Mouse (Mus musculus): ENCODE measurements at regions not wholly inside any gene's neighbourhood (a gene's known extent, or its start where the extent isn't known, plus 50 kb on each side); places are given as distances from the start of the nearest gene placed in this dataset.

DNA sequence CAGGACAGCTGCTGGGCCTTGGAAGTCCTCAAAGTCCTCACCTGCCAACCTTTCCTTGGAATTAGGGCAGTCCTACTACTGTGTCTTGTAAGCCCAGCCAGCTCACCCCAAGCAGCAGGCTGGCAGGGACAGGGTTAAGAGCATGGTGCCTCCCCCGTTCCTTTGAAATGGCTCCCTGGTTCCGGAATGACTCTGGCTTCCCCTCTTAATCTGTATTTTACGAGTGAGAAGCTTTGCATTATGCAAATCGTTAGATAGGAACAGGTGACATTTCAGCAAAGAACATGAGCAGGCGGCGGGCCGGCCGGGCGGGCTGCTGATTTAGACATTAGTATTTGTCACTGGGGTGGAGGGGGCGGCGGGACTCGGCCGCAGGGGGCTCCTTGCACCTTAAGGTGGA lies 95.1 kb downstream of the Fam53a start:
- WGBS, result 15% methylated on average over 13 of the region's 13 CpGs
- H3K9ac ChIP-seq (ENCODE audit: low read depth, low read length), result no peak overlapping the region
- H3K4me3 ChIP-seq (ENCODE audit: low read length), result no peak overlapping the region
- peaks cover 12% of the 10 kb centered on the region for H3K4me1 ChIP-seq (ENCODE audit: control insufficient read depth, insufficient read depth, low read length)
- peaks cover 14% of the 10 kb centered on the region; the same call in 1 of the 2 replicates for H3K27me3 ChIP-seq (replicated peaks; ENCODE audit: control insufficient read depth, insufficient read depth, low read length)
- H3K36me3 ChIP-seq (ENCODE audit: control insufficient read depth, insufficient read depth, low read length), result no peaks in the 10 kb centered on the region
- no peak for ATAC-seq
- no peak overlapping the region for H3K4me2 ChIP-seq (ENCODE audit: low read depth, low read length)
- no peak overlapping the region for H3K27ac ChIP-seq (ENCODE audit: low read length)
- no peaks in the 10 kb centered on the region for H3K9me3 ChIP-seq (ENCODE audit: control insufficient read depth, low read length)

DNA sequence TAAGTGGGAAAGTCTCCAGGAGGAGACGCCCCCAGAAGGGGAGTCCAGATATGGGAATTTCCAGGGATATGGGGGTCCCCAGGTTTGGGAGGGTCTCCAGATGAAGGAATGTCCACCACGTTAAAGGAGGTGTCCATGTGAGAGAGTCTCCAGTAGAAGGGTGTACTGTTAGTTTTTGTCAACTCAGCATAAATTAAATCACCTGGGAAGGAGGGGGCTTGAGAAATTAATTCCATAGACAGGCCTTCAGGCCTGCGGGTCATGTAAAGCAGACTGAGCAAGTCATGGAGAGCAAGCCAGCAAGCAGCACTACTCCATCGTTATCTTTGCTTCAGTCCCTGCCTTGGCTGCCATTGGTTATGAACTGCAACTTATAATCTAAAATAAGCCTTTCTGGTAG lies 96.2 kb downstream of the Fam53a start:
- Histone ChIP-seq H3K4me2 (ENCODE audit: low read depth, low read length) (no peak overlapping the region), H3K4me3 (ENCODE audit: low read length) (no peak overlapping the region), H3K9me3 (ENCODE audit: control insufficient read depth, low read length) (no peaks in the 10 kb centered on the region), H3K27ac (ENCODE audit: low read length) (no peak overlapping the region), H3K9ac (ENCODE audit: low read depth, low read length) (no peak overlapping the region), H3K27me3 (replicated peaks; ENCODE audit: control insufficient read depth, insufficient read depth, low read length) (0 out of 2 replicates have a peak, but pooled peaks cover 9% of the 10 kb centered on the region), H3K4me1 (ENCODE audit: control insufficient read depth, insufficient read depth, low read length) (peaks cover 12% of the 10 kb centered on the region), H3K36me3 (ENCODE audit: control insufficient read depth, insufficient read depth, low read length) (no peaks in the 10 kb centered on the region)
- ATAC-seq, result no peak
- WGBS, result 94% methylated on average over 4 of the region's 4 CpGs

DNA sequence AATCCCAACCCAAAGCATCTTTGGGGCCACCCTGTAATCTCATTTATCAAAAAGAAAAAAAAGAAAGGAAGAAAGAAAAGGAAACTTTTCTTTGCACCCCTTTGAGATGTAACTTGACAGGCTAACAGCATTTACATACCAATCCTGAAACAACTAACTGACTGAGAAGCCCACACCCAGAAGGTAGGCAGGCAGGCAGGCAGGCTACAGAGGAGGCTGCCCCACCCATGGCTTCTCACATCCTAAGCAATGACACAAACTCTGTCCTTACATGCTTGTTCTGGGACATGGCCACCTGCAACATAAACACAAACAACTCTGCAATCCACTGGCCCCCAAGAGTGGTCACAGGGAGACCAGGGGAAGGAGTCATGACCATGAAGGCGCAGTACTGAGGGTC lies 97.5 kb upstream of the Nkx1-1 start:
- 96% methylated on average over 1 of the region's 1 CpGs for WGBS

DNA sequence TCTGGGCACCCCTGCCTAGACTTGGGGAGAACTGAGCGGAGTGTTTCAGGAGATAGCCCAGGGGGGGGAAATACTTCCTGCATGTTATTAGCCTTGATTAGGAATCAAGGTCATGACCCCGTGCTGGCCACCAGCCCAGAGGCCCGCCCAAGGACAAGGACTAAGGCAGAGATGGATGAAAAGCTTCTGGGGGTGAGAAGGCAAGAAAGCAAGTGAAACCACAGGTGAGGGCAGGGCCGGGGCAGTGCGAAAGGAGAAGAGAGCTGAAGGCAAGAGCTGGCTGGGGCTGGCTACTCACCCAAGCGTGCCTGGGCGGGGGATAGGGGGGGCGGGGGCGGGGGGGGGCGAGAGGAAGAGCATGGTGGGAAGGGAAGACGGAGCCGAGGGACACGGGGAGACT lies 96.0 kb upstream of the Nkx1-1 start:
- H3K4me3 ChIP-seq (ENCODE audit: low read length), result no peak overlapping the region
- no peaks in the 10 kb centered on the region for H3K36me3 ChIP-seq (ENCODE audit: control insufficient read depth, insufficient read depth, low read length)
- no peak for ATAC-seq
- no peak overlapping the region for H3K27ac ChIP-seq (ENCODE audit: low read length)
- no peak overlapping the region for H3K9ac ChIP-seq (ENCODE audit: low read depth, low read length)
- WGBS, result 32% methylated on average over 11 of the region's 13 CpGs
- no peak overlapping the region for H3K4me2 ChIP-seq (ENCODE audit: low read depth, low read length)
- peaks cover 9% of the 10 kb centered on the region; the same call in 1 of the 2 replicates for H3K4me1 ChIP-seq (ENCODE audit: control insufficient read depth, insufficient read depth, low read length)
- 0 out of 2 replicates have a peak, but pooled peaks cover 2% of the 10 kb centered on the region for H3K27me3 ChIP-seq (replicated peaks; ENCODE audit: control insufficient read depth, insufficient read depth, low read length)
- no peaks in the 10 kb centered on the region for H3K9me3 ChIP-seq (ENCODE audit: control insufficient read depth, low read length)

More for the DNA sequence above, 97.5 kb upstream of the Nkx1-1 start:
- H3K27ac ChIP-seq (ENCODE audit: low read length), result no peak overlapping the region
- 0 out of 2 replicates have a peak, but pooled peaks cover 6% of the 10 kb centered on the region for H3K27me3 ChIP-seq (replicated peaks; ENCODE audit: control insufficient read depth, insufficient read depth, low read length)
- peaks cover 12% of the 10 kb centered on the region for H3K4me1 ChIP-seq (ENCODE audit: control insufficient read depth, insufficient read depth, low read length)
- no peak overlapping the region for H3K4me3 ChIP-seq (ENCODE audit: low read length)
- no peak overlapping the region for H3K4me2 ChIP-seq (ENCODE audit: low read depth, low read length)
- H3K36me3 ChIP-seq (ENCODE audit: control insufficient read depth, insufficient read depth, low read length), result no peaks in the 10 kb centered on the region
- no peaks in the 10 kb centered on the region for H3K9me3 ChIP-seq (ENCODE audit: control insufficient read depth, low read length)
- ATAC-seq, result no peak
- H3K9ac ChIP-seq (ENCODE audit: low read depth, low read length), result no peak overlapping the region

DNA sequence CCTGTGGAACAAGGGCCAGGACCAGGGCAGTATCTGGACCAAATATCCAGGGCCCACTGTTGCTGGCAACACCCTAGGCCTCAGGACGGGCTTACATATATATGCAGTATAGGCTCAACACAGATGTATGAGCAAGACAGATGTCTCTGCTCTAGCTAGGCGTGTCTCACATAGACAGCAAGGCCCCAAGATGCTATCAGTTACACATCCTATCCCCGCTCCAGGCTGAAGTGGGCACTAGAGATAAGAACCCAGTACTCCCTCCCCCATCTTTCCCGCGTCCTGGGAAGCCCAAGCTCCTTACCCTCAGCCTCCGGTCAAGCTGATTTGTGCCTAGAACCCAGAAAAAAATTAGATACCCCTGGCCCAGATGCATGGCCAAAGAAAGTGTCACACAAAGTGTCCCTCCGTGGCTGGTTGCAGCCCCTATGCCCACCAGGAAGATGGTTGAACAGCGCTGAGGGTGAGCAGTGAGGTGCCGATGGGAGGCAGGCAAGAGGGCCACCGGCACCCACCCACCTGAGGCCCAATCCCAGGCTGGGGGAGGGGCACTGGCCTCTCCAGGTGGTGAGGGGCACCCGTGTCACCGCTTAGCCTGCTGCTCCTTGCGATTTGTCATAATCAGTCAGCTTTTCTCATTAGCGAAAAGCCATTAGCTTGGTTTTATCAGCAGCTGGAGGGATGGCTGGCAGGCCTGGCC lies 95.3 kb upstream of the Nkx1-1 start:
- H3K4me1 ChIP-seq (ENCODE audit: control insufficient read depth, insufficient read depth, low read length), result peaks cover 5% of the 10 kb centered on the region; the same call in 1 of the 2 replicates
- no peak overlapping the region for H3K4me2 ChIP-seq (ENCODE audit: low read depth, low read length)
- H3K4me3 ChIP-seq (ENCODE audit: low read length), result no peak overlapping the region
- no peak overlapping the region for H3K27ac ChIP-seq (ENCODE audit: low read length)
- H3K36me3 ChIP-seq (ENCODE audit: control insufficient read depth, insufficient read depth, low read length), result no peaks in the 10 kb centered on the region
- no peak overlapping the region for H3K9ac ChIP-seq (ENCODE audit: low read depth, low read length)
- WGBS, result 52% methylated on average over 14 of the region's 14 CpGs
- no peak for ATAC-seq
- H3K27me3 ChIP-seq (replicated peaks; ENCODE audit: control insufficient read depth, insufficient read depth, low read length), result no peaks in the 10 kb centered on the region
- H3K9me3 ChIP-seq (ENCODE audit: control insufficient read depth, low read length), result no peaks in the 10 kb centered on the region

DNA sequence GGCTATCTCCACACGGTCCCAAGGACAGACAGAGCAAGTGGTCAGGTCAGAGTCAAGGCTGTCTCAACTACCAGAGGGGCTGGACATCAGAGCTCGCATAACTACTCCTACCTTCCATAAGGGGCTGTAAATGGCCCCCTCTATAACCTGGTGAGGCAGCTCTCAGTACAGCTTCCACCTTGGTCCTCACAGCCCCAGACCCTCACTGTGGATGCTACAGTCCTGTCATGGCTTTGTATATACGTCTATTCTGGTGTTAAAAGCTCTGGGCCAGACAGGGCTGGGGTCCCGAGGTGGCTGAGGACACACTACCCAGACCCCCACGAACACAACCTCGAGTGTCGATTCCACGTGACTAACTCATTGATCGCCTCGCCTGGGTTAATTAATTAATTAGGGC lies 94.0 kb upstream of the Nkx1-1 start:
- H3K4me3 ChIP-seq (ENCODE audit: low read length), result no peak overlapping the region
- ATAC-seq, result no peak
- H3K27me3 ChIP-seq (replicated peaks; ENCODE audit: control insufficient read depth, insufficient read depth, low read length), result no peaks in the 10 kb centered on the region
- 0 out of 2 replicates have a peak, but pooled peaks cover 5% of the 10 kb centered on the region for H3K4me1 ChIP-seq (ENCODE audit: control insufficient read depth, insufficient read depth, low read length)
- H3K27ac ChIP-seq (ENCODE audit: low read length), result no peak overlapping the region
- no peak overlapping the region for H3K4me2 ChIP-seq (ENCODE audit: low read depth, low read length)
- H3K9me3 ChIP-seq (ENCODE audit: control insufficient read depth, low read length), result no peaks in the 10 kb centered on the region
- 65% methylated on average over 10 of the region's 10 CpGs for WGBS
- H3K9ac ChIP-seq (ENCODE audit: low read depth, low read length), result no peak overlapping the region
- no peaks in the 10 kb centered on the region for H3K36me3 ChIP-seq (ENCODE audit: control insufficient read depth, insufficient read depth, low read length)

DNA sequence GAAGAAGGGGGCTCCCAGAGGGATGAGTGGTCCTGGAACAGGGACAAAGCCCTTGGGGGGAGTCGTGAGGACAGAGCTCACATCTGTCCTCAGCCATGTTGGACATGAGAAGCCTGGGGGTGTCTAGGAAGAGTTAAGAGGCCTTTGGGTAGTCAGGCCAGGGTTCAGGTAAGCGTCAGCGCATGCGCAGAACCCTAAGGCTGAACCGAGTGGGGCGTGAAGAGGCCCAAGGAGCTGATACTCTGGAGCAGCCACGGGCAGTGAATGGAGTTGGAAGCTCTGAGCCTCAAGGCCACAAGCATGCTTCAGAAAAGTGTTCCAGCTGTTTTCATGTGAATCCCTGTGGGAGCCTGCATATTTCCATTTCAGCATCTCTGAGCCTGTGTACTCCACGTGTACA lies 93.5 kb upstream of the Nkx1-1 start:
- H3K4me3 ChIP-seq (ENCODE audit: low read length), result no peak overlapping the region
- H3K9me3 ChIP-seq (ENCODE audit: control insufficient read depth, low read length), result no peaks in the 10 kb centered on the region
- no peak overlapping the region for H3K27ac ChIP-seq (ENCODE audit: low read length)
- H3K9ac ChIP-seq (ENCODE audit: low read depth, low read length), result no peak overlapping the region
- H3K4me2 ChIP-seq (ENCODE audit: low read depth, low read length), result no peak overlapping the region
- 0 out of 2 replicates have a peak, but pooled peaks cover 5% of the 10 kb centered on the region for H3K4me1 ChIP-seq (ENCODE audit: control insufficient read depth, insufficient read depth, low read length)
- H3K36me3 ChIP-seq (ENCODE audit: control insufficient read depth, insufficient read depth, low read length), result no peaks in the 10 kb centered on the region
- 88% methylated on average over 8 of the region's 8 CpGs for WGBS
- ATAC-seq, result no peak
- H3K27me3 ChIP-seq (replicated peaks; ENCODE audit: control insufficient read depth, insufficient read depth, low read length), result no peaks in the 10 kb centered on the region

DNA sequence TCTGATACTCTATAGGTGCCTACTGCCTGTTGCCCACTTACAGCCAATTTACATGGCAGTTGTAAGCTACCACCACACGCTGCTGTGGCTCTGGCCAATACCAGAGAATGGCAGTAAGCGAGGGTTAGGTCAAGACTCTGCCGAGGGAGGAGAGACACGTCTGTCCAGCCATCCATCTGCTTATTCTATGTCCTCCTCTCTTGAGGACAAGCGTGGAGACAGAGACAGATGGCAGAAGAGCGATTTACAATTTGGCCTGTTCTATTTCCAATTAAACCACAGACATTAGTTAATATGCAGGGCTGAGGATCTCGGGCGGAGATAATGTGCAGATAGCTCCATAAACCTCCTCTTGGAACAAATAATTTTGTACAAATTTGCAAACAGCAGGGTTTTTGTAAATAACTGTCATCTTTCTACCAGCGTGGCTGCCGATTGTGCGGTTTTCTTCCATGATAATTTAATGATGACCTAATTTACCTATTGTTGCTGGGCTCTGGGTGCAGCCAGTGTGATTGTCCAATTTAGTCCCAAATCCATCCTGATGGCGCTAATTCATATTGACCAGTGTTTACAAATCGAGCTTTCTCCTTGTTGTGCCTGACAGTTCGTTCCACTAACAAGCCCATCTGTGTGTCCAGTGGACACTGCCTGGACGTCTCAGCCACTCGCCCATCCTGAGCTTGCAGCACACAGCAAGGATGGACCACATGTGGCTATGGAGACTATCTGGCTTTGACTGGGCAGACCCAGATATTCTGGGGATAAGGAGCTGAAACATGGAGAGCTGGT lies 88.4 kb upstream of the Nkx1-1 start:
- Histone ChIP-seq H3K36me3 (ENCODE audit: control insufficient read depth, insufficient read depth, low read length) (no peaks in the 10 kb centered on the region), H3K9ac (ENCODE audit: low read depth, low read length) (no peak overlapping the region), H3K27ac (ENCODE audit: low read length) (no peak overlapping the region), H3K27me3 (replicated peaks; ENCODE audit: control insufficient read depth, insufficient read depth, low read length) (0 out of 2 replicates have a peak, but pooled peaks cover 2% of the 10 kb centered on the region), H3K4me2 (ENCODE audit: low read depth, low read length) (no peak overlapping the region), H3K9me3 (ENCODE audit: control insufficient read depth, low read length) (no peaks in the 10 kb centered on the region), H3K4me3 (ENCODE audit: low read length) (no peak overlapping the region), H3K4me1 (ENCODE audit: control insufficient read depth, insufficient read depth, low read length) (no peaks in the 10 kb centered on the region)
- ATAC-seq, result no peak
- 85% methylated on average over 16 of the region's 16 CpGs for WGBS

DNA sequence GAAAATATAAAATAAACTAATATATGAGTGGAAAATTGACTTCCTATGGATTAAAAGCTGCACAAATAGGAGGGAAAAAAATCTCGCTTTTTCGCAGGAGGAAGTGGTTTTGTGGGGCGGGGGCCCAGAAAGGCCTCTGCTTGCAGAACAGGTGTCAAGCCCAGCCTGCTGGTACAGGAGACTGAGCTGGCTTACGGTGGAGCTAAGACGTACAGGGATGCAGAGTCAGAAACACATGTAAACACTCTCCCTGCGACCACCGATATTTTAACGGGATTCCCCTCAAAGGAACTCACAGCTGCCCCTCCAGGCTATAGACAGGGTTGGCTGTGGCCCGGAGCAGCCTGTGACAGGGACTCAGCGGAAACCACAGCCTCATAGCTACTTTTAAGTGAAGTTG lies 87.1 kb upstream of the Nkx1-1 start:
- Histone ChIP-seq H3K27ac (ENCODE audit: low read length) (no peak overlapping the region), H3K4me1 (ENCODE audit: control insufficient read depth, insufficient read depth, low read length) (no peaks in the 10 kb centered on the region), H3K4me2 (ENCODE audit: low read depth, low read length) (no peak overlapping the region), H3K9me3 (ENCODE audit: control insufficient read depth, low read length) (no peaks in the 10 kb centered on the region), H3K9ac (ENCODE audit: low read depth, low read length) (no peak overlapping the region), H3K4me3 (ENCODE audit: low read length) (no peak overlapping the region), H3K36me3 (ENCODE audit: control insufficient read depth, insufficient read depth, low read length) (no peaks in the 10 kb centered on the region), H3K27me3 (replicated peaks; ENCODE audit: control insufficient read depth, insufficient read depth, low read length) (0 out of 2 replicates have a peak, but pooled peaks cover 2% of the 10 kb centered on the region)
- no peak for ATAC-seq
- WGBS, result 63% methylated on average over 10 of the region's 10 CpGs

Measured in intestine, embryonic 16.5 days (tissue).